Mouse (Mus musculus): ENCODE measurements at regions not wholly inside any gene's neighbourhood (a gene's known extent, or its start where the extent isn't known, plus 50 kb on each side); places are given as distances from the start of the nearest gene placed in this dataset.

GRCm38 (mm10) chr14:102706704-102707336 is 275.6 kb downstream of the Kctd12 start:
- WGBS, result 69% methylated on average over 5 of the region's 5 CpGs
- Histone ChIP-seq H3K9ac (replicated peaks; ENCODE audit: low read length) (no peak overlapping the region), H3K27ac (replicated peaks; ENCODE audit: low read depth, low read length) (no peak overlapping the region)

GRCm38 (mm10) chr14:102701108-102701507 is 281.3 kb downstream of the Kctd12 start:
- Histone ChIP-seq H3K27me3 (ENCODE audit: control insufficient read depth, insufficient read depth, low read length) (no peaks in the 10 kb centered on the region), H3K4me2 (ENCODE audit: low read depth, low read length) (no peak overlapping the region), H3K9ac (replicated peaks; ENCODE audit: low read length) (no peak overlapping the region), H3K4me3 (ENCODE audit: low read depth, low read length) (no peak overlapping the region), H3K4me1 (ENCODE audit: control insufficient read depth, insufficient read depth, low read length) (no peaks in the 10 kb centered on the region), H3K9me3 (replicated peaks; ENCODE audit: control insufficient read depth, low read length) (no peaks in the 10 kb centered on the region), H3K36me3 (replicated peaks; ENCODE audit: control insufficient read depth, insufficient read depth, low read depth, low read length) (no peaks in the 10 kb centered on the region), H3K27ac (replicated peaks; ENCODE audit: low read depth, low read length) (no peak overlapping the region)
- WGBS, result 71% methylated on average over 2 of the region's 2 CpGs
- DNase-seq (ENCODE audit: low spot score), result no peak
- ATAC-seq (replicated peaks; ENCODE audit: insufficient number of reproducible peaks, low FRiP score, low TSS enrichment, low read depth), result no peak

More at GRCm38 (mm10) chr14:102706704-102707336, 275.6 kb downstream of the Kctd12 start:
- H3K4me1 ChIP-seq (ENCODE audit: control insufficient read depth, insufficient read depth, low read length), result no peaks in the 10 kb centered on the region
- H3K4me3 ChIP-seq (ENCODE audit: low read depth, low read length), result no peak overlapping the region
- no peaks in the 10 kb centered on the region for H3K36me3 ChIP-seq (replicated peaks; ENCODE audit: control insufficient read depth, insufficient read depth, low read depth, low read length)
- no peak overlapping the region for H3K4me2 ChIP-seq (ENCODE audit: low read depth, low read length)
- no peaks in the 10 kb centered on the region for H3K27me3 ChIP-seq (ENCODE audit: control insufficient read depth, insufficient read depth, low read length)
- no peaks in the 10 kb centered on the region for H3K9me3 ChIP-seq (replicated peaks; ENCODE audit: control insufficient read depth, low read length)
- no peak for ATAC-seq (replicated peaks; ENCODE audit: insufficient number of reproducible peaks, low FRiP score, low TSS enrichment, low read depth)
- no peak for DNase-seq (ENCODE audit: low spot score)

GRCm38 (mm10) chr14:102700457-102700856 is 282.0 kb downstream of the Kctd12 start:
- H3K4me3 ChIP-seq (ENCODE audit: low read depth, low read length), result no peak overlapping the region
- H3K9me3 ChIP-seq (replicated peaks; ENCODE audit: control insufficient read depth, low read length), result no peaks in the 10 kb centered on the region
- H3K27ac ChIP-seq (replicated peaks; ENCODE audit: low read depth, low read length), result no peak overlapping the region
- no peaks in the 10 kb centered on the region for H3K27me3 ChIP-seq (ENCODE audit: control insufficient read depth, insufficient read depth, low read length)
- H3K36me3 ChIP-seq (replicated peaks; ENCODE audit: control insufficient read depth, insufficient read depth, low read depth, low read length), result no peaks in the 10 kb centered on the region
- DNase-seq (ENCODE audit: low spot score) (no peak), ATAC-seq (replicated peaks; ENCODE audit: insufficient number of reproducible peaks, low FRiP score, low TSS enrichment, low read depth) (no peak)
- no peak overlapping the region for H3K9ac ChIP-seq (replicated peaks; ENCODE audit: low read length)
- H3K4me1 ChIP-seq (ENCODE audit: control insufficient read depth, insufficient read depth, low read length), result no peaks in the 10 kb centered on the region
- 77% methylated on average over 6 of the region's 6 CpGs for WGBS
- no peak overlapping the region for H3K4me2 ChIP-seq (ENCODE audit: low read depth, low read length)

- H3K27ac ChIP-seq (replicated peaks; ENCODE audit: low read depth, low read length), result no peak overlapping the region
- DNase-seq (ENCODE audit: low spot score), result no peak
- no peak overlapping the region for H3K4me2 ChIP-seq (ENCODE audit: low read depth, low read length)
- no peak overlapping the region for H3K9ac ChIP-seq (replicated peaks; ENCODE audit: low read length)
- no peaks in the 10 kb centered on the region for H3K9me3 ChIP-seq (replicated peaks; ENCODE audit: control insufficient read depth, low read length)
- no peaks in the 10 kb centered on the region for H3K4me1 ChIP-seq (ENCODE audit: control insufficient read depth, insufficient read depth, low read length)
- no peak overlapping the region for H3K4me3 ChIP-seq (ENCODE audit: low read depth, low read length)
- no peaks in the 10 kb centered on the region for H3K36me3 ChIP-seq (replicated peaks; ENCODE audit: control insufficient read depth, insufficient read depth, low read depth, low read length)
- ATAC-seq (replicated peaks; ENCODE audit: insufficient number of reproducible peaks, low FRiP score, low TSS enrichment, low read depth), result no peak
- 84% methylated on average over 3 of the region's 3 CpGs for WGBS
- H3K27me3 ChIP-seq (ENCODE audit: control insufficient read depth, insufficient read depth, low read length), result no peaks in the 10 kb centered on the region
Observed at GRCm38 (mm10) chr14:102699015-102699414, 283.4 kb downstream of the Kctd12 start.

GRCm38 (mm10) chr14:102686791-102687190 is 295.6 kb downstream of the Kctd12 start:
- Histone ChIP-seq H3K27me3 (ENCODE audit: control insufficient read depth, insufficient read depth, low read length) (no peaks in the 10 kb centered on the region), H3K4me3 (ENCODE audit: low read depth, low read length) (no peak overlapping the region), H3K27ac (replicated peaks; ENCODE audit: low read depth, low read length) (no peak overlapping the region), H3K4me2 (ENCODE audit: low read depth, low read length) (no peak overlapping the region), H3K9me3 (replicated peaks; ENCODE audit: control insufficient read depth, low read length) (no peaks in the 10 kb centered on the region), H3K36me3 (replicated peaks; ENCODE audit: control insufficient read depth, insufficient read depth, low read depth, low read length) (no peaks in the 10 kb centered on the region), H3K4me1 (ENCODE audit: control insufficient read depth, insufficient read depth, low read length) (no peaks in the 10 kb centered on the region), H3K9ac (replicated peaks; ENCODE audit: low read length) (no peak overlapping the region)
- ATAC-seq (replicated peaks; ENCODE audit: insufficient number of reproducible peaks, low FRiP score, low TSS enrichment, low read depth), result no peak
- WGBS, result 59% methylated on average over 1 of the region's 1 CpGs
- no peak for DNase-seq (ENCODE audit: low spot score)

GRCm38 (mm10) chr14:102676582-102676981 is 305.9 kb downstream of the Kctd12 start:
- Histone ChIP-seq H3K9ac (replicated peaks; ENCODE audit: low read length) (no peak overlapping the region), H3K27ac (replicated peaks; ENCODE audit: low read depth, low read length) (no peak overlapping the region), H3K27me3 (ENCODE audit: control insufficient read depth, insufficient read depth, low read length) (no peaks in the 10 kb centered on the region), H3K4me1 (ENCODE audit: control insufficient read depth, insufficient read depth, low read length) (no peaks in the 10 kb centered on the region), H3K4me2 (ENCODE audit: low read depth, low read length) (no peak overlapping the region), H3K36me3 (replicated peaks; ENCODE audit: control insufficient read depth, insufficient read depth, low read depth, low read length) (no peaks in the 10 kb centered on the region), H3K4me3 (ENCODE audit: low read depth, low read length) (no peak overlapping the region), H3K9me3 (replicated peaks; ENCODE audit: control insufficient read depth, low read length) (no peaks in the 10 kb centered on the region)
- DNase-seq (ENCODE audit: low spot score) (no peak), ATAC-seq (replicated peaks; ENCODE audit: insufficient number of reproducible peaks, low FRiP score, low TSS enrichment, low read depth) (no peak)
- 51% methylated on average over 5 of the region's 5 CpGs for WGBS

GRCm38 (mm10) chr14:102674635-102675034 is 307.8 kb downstream of the Kctd12 start:
- Histone ChIP-seq H3K4me1 (ENCODE audit: control insufficient read depth, insufficient read depth, low read length) (no peaks in the 10 kb centered on the region), H3K4me2 (ENCODE audit: low read depth, low read length) (no peak overlapping the region), H3K9me3 (replicated peaks; ENCODE audit: control insufficient read depth, low read length) (no peaks in the 10 kb centered on the region), H3K27ac (replicated peaks; ENCODE audit: low read depth, low read length) (no peak overlapping the region), H3K9ac (replicated peaks; ENCODE audit: low read length) (no peak overlapping the region), H3K36me3 (replicated peaks; ENCODE audit: control insufficient read depth, insufficient read depth, low read depth, low read length) (no peaks in the 10 kb centered on the region), H3K4me3 (ENCODE audit: low read depth, low read length) (no peak overlapping the region), H3K27me3 (ENCODE audit: control insufficient read depth, insufficient read depth, low read length) (no peaks in the 10 kb centered on the region)
- DNase-seq (ENCODE audit: low spot score) (no peak), ATAC-seq (replicated peaks; ENCODE audit: insufficient number of reproducible peaks, low FRiP score, low TSS enrichment, low read depth) (no peak)
- 86% methylated on average over 5 of the region's 5 CpGs for WGBS

- Histone ChIP-seq H3K36me3 (replicated peaks; ENCODE audit: control insufficient read depth, insufficient read depth, low read depth, low read length) (no peaks in the 10 kb centered on the region), H3K4me3 (ENCODE audit: low read depth, low read length) (no peak overlapping the region), H3K4me1 (ENCODE audit: control insufficient read depth, insufficient read depth, low read length) (no peaks in the 10 kb centered on the region), H3K27ac (replicated peaks; ENCODE audit: low read depth, low read length) (no peak overlapping the region), H3K9me3 (replicated peaks; ENCODE audit: control insufficient read depth, low read length) (no peaks in the 10 kb centered on the region), H3K27me3 (ENCODE audit: control insufficient read depth, insufficient read depth, low read length) (no peaks in the 10 kb centered on the region), H3K9ac (replicated peaks; ENCODE audit: low read length) (no peak overlapping the region), H3K4me2 (ENCODE audit: low read depth, low read length) (no peak overlapping the region)
- no peak for DNase-seq (ENCODE audit: low spot score)
- WGBS, result 71% methylated on average over 5 of the region's 5 CpGs
- no peak for ATAC-seq (replicated peaks; ENCODE audit: insufficient number of reproducible peaks, low FRiP score, low TSS enrichment, low read depth)
Observed at GRCm38 (mm10) chr14:102673724-102674123, 308.7 kb downstream of the Kctd12 start.
